Mouse (Mus musculus): ENCODE measurements around the gene Ccdc151.

The Ccdc151 gene

GRCm38 (mm10) chr9:21955570-21956281 lies 46.7 kb downstream of the Ccdc151 start, which contains the start of gene Swsap1:
TSS of gene Swsap1 (plus strand) at chr9:21955755.
- peak; percentile 98 to 100 for DNase-seq

- no peak for DNase-seq
These were observed 47.2 kb downstream of the Ccdc151 start for GRCm38 (mm10) chr9:21955225-21955569.

- no peak for DNase-seq
These were observed 47.8 kb downstream of the Ccdc151 start for GRCm38 (mm10) chr9:21954635-21955034.

- no peak for DNase-seq
These were observed 48.8 kb downstream of the Ccdc151 start for GRCm38 (mm10) chr9:21953600-21953999.

GRCm38 (mm10) chr9:21951977-21952376 lies 50.5 kb downstream of the Ccdc151 start:
- no peak for DNase-seq

- no peak for DNase-seq
These were observed 52.1 kb downstream of the Ccdc151 start for GRCm38 (mm10) chr9:21950322-21950721.

- DNase-seq: no peak
These were observed 53.6 kb downstream of the Ccdc151 start for GRCm38 (mm10) chr9:21948790-21949189.

GRCm38 (mm10) chr9:21948146-21948545 lies 54.3 kb downstream of the Ccdc151 start:
- DNase-seq: no peak

- no peak for DNase-seq
These were observed 54.8 kb downstream of the Ccdc151 start for GRCm38 (mm10) chr9:21947540-21948130.

- DNase-seq: no peak
These were observed 58.2 kb downstream of the Ccdc151 start for GRCm38 (mm10) chr9:21944267-21944666.

- DNase-seq: no peak
These were observed 58.8 kb downstream of the Ccdc151 start for GRCm38 (mm10) chr9:21943638-21944037.

- DNase-seq: no peak
These were observed 59.4 kb downstream of the Ccdc151 start for GRCm38 (mm10) chr9:21943046-21943445.

Measured in cerebellum, postnatal 36 days (tissue).